Mouse (Mus musculus): ENCODE results near the gene Gm10197.

- TF ChIP-seq CTCF (IDR thresholded peaks at IDR 0.05; ENCODE audit: low read depth) (no peak), EP300 (IDR thresholded peaks at IDR 0.05; ENCODE audit: low read depth) (no peak)
Measured at GRCm38 (mm10) chr19:53397451-53398233, 26.1 kb upstream of the Gm10197 start.
